Mouse (Mus musculus) gastrocnemius, postnatal 36 days (tissue): ENCODE measurements around the gene Fam174b. TPM values are rescaled to one million over a fixed set of nuclear protein-coding genes. Genes with fewer than 3 reads are reported as not detected.

ENCODE experiments used
- DNase-seq, 2 experiments: peaks; one replicate each; pipeline ENCODE4 v3.0.0; 2022
- intact Hi-C: fragments of 180-260 bp; cut with DNase I; formaldehyde crosslinking; loops from one replicate; pipeline ENCODE4 v1.15.1; 2025
- long read RNA-seq, 2 experiments: library from polyadenylated mRNA; stranded (forward); transcript quantifications; one replicate each; pipeline ENCODE4 v2.0.0; 2021
- total RNA-seq, 2 experiments: library from RNA; stranded (reverse); gene quantifications; 2 replicates each; pipeline ENCODE4 v1.2.3; 2021

The Fam174b gene
- 1 to 10 TPM; 1.3 to 2.3 TPM for total RNA-seq
- long read RNA-seq, experiment 1, partial matches to known transcripts, result 0 of 7 reads
- long read RNA-seq, experiment 1, other reads (novel, unspliced or antisense), result 3 of 7 reads
- long read RNA-seq, experiment 2, partial matches to known transcripts, result 0 of 4 reads
- long read RNA-seq, experiment 2, other reads (novel, unspliced or antisense), result 1 of 4 reads

GRCm38 (mm10) chr7:73740111-73741035, at the start of gene Fam174b:
Gene Fam174b (plus strand): TSS chr7:73740302.
- intact Hi-C loops, result loop anchor here (10.0 kb wide), 1 partner anchor 614 kb away; no protein-coding TSS in a partner anchor
- DNase-seq, result peak in 1 of 2 experiments; percentile 21

GRCm38 (mm10) chr7:73697092-73697491, 43.0 kb upstream of the Fam174b start:
- no peak for DNase-seq
- intact Hi-C loops, result no loop called here

GRCm38 (mm10) chr7:73704305-73704704, 35.8 kb upstream of the Fam174b start:
- intact Hi-C loops, result no loop called here
- no peak for DNase-seq

- no peak for DNase-seq
- intact Hi-C loops, result loop anchor here (5.0 kb wide), 1 partner anchor 34 kb away; no protein-coding TSS in a partner anchor
Measured at GRCm38 (mm10) chr7:73713506-73713905, 26.6 kb upstream of the Fam174b start.

- intact Hi-C loops, result no loop called here
- DNase-seq, result peak; percentile 25 to 36
Measured at GRCm38 (mm10) chr7:73715928-73716749, 24.0 kb upstream of the Fam174b start.

GRCm38 (mm10) chr7:73716841-73717240, 23.3 kb upstream of the Fam174b start:
- no peak for DNase-seq
- intact Hi-C loops, result no loop called here

GRCm38 (mm10) chr7:73718031-73718430, 22.1 kb upstream of the Fam174b start:
- DNase-seq, result no peak
- intact Hi-C loops, result no loop called here

- intact Hi-C loops, result no loop called here
Measured at GRCm38 (mm10) chr7:73718497-73719007, 21.6 kb upstream of the Fam174b start.

GRCm38 (mm10) chr7:73721046-73721445, 19.1 kb upstream of the Fam174b start:
- DNase-seq, result no peak

More at GRCm38 (mm10) chr7:73718497-73719007, 21.6 kb upstream of the Fam174b start:
- DNase-seq, result no peak

GRCm38 (mm10) chr7:73721764-73722163, 18.3 kb upstream of the Fam174b start:
- DNase-seq, result no peak
- intact Hi-C loops, result no loop called here

More at GRCm38 (mm10) chr7:73721046-73721445, 19.1 kb upstream of the Fam174b start:
- intact Hi-C loops, result no loop called here

GRCm38 (mm10) chr7:73729913-73730312, 10.2 kb upstream of the Fam174b start:
- DNase-seq, result no peak
- intact Hi-C loops, result no loop called here

GRCm38 (mm10) chr7:73730430-73731022, 9.6 kb upstream of the Fam174b start:
- no peak for DNase-seq
- intact Hi-C loops, result no loop called here

GRCm38 (mm10) chr7:73736046-73736445, 4.1 kb upstream of the Fam174b start:
- intact Hi-C loops, result no loop called here

GRCm38 (mm10) chr7:73741392-73741791, 1.3 kb downstream of the Fam174b start:
- no peak for DNase-seq
- intact Hi-C loops, result loop anchor here (10.0 kb wide), 1 partner anchor 613 kb away; no protein-coding TSS in a partner anchor

More at GRCm38 (mm10) chr7:73736046-73736445, 4.1 kb upstream of the Fam174b start:
- no peak for DNase-seq

- DNase-seq, result no peak
- intact Hi-C loops, result loop anchor here (10.0 kb wide), 1 partner anchor 613 kb away; no protein-coding TSS in a partner anchor
Measured at GRCm38 (mm10) chr7:73741841-73742240, 1.7 kb downstream of the Fam174b start.

GRCm38 (mm10) chr7:73743144-73743543, 3.0 kb downstream of the Fam174b start:
- intact Hi-C loops, result loop anchor here (10.0 kb wide), 1 partner anchor 612 kb away; no protein-coding TSS in a partner anchor
- no peak for DNase-seq

- intact Hi-C loops, result loop anchor here (10.0 kb wide), 1 partner anchor 611 kb away; no protein-coding TSS in a partner anchor
- DNase-seq, result no peak
Measured at GRCm38 (mm10) chr7:73743831-73744370, 3.8 kb downstream of the Fam174b start.

GRCm38 (mm10) chr7:73745903-73746302, 5.8 kb downstream of the Fam174b start:
- intact Hi-C loops, result loop anchor here (5.0 to 10.0 kb wide), 2 partner anchors 34 to 609 kb away; no protein-coding TSS in a partner anchor
- peak; percentile 28 to 50 for DNase-seq

- intact Hi-C loops, result loop anchor here (5.0 to 10.0 kb wide), 2 partner anchors 35 to 608 kb away; no protein-coding TSS in a partner anchor
- DNase-seq, result no peak
Measured at GRCm38 (mm10) chr7:73746836-73747235, 6.7 kb downstream of the Fam174b start.
